Mouse (Mus musculus) MEL-GATA-1-ER (cell line): Measurements from ENCODE around the gene P2ry6.

Source experiments
- DNase-seq: peaks from one replicate; pipeline ENCODE4 v3.0.0-alpha.2; 2012; ENCODE audit warnings: low read depth; ENCODE audit errors: extremely low read depth

The P2ry6 gene

DNA sequence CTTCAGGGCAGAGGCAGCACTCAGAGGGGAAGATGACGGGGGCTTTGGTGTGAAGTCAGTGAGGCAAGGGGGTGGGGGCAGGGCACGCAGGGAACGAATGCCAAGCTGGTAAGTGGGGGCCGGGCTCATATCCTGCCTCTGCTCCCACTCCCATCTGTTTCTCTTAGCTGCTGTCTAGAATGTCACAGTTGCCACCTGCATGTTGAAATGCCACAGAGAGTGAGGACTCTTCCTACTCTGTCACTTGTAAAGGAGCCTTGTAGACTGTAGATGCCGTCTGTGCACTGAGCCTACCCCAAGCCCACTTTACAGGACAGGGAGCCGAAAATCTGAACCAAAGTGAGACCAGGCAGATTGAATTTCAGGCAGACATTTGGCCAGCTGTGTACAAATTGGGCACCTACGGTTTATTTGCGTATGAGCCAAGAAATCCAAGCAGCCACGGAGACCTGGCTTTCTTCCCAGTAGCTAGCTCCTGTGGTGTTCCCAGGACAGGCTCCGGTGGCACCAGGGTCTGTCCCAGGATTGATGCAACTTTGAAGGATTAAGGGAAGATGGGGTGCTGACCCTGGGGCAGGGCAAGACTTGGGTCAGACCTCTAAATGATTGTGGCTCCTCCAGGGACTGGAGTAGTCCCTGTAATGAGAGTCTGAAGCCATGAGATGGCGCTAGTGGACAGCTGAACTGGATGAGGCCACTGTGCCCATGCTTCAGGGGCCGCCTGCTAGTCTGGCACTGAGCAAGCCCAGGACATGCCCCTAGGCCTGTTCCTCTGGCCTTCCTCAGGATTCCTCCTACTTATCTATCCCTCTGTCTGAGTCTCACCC is 31.4 kb downstream of the P2ry6 start:
- no peak for DNase-seq

DNA sequence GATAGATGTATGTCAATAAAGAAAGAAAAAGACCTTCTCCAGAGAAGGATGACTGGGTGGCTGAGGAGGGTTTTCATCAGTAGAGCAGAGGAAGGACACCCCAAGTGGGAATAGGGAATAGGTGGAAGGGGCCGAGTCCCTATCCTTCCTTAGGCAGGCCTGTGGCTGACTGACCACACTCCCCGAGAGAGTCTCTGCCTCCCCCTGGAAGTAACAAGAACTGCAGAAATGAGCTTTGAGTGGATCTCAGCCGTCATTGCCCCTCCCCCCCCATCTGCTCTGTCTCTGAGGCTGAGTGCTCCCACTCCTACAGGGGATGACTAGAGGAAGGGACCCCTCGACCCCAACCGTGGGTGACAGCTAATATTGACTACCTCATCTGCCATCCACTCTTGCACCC is 33.3 kb downstream of the P2ry6 start:
- no peak for DNase-seq

DNA sequence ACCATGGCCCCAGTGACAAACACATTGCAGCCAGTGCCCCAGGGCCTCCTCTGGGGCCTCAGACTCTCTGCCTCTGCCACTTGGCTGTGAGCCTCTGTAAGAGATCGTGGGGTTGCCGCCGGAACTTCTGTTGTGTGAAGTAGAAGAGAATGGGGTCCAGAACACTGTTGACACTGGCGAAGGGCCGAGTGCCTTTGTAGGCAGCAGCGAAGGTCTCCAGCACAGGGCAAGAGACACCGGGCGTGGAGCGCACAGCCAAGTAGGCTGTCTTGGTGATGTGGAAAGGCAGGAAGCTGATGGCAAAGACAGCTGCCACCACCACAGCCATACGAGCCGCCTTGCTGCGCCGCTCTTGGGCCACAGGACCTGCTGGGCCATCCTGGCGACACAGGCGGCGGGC is 36.3 kb downstream of the P2ry6 start:
- no peak for DNase-seq

DNA sequence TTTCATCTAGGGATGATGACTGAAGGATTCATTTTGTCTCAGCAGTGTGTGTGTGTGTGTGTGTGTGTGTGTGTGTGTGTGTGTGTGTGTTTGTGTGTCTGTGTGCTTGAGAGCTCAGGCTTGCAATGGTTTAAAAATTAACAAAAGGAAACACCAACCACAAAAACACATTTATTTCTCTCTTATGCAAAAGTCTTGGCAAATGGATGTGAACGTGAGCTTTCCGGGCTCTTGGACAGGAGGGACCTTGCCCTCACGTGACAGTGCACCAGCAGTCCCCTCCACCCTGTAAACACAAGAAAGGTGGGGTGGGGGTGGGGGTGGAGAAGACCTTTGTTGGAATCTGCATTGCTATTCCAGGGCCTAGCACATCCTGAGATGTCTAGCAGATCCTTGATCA is 37.0 kb downstream of the P2ry6 start:
- no peak for DNase-seq

DNA sequence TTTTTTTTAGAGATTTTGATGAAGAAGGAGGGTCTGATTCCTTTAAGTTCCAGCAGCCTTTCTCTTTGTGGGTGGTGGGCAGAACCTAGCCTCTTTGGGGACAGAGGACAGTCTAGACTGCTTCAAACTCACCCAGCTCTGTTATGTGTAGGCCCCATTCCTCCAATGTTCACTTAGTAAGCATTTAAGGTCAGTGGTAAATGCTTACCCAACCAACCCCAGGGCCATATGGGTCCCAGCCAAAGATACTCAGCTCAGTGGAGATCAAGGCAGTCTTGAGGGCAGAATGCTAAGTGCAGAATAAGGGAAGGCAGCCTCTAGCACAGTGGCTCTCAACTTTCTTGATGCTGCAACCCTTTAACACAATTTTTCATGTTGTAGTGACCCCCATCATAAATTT is 40.9 kb downstream of the P2ry6 start:
- DNase-seq = no peak

DNA sequence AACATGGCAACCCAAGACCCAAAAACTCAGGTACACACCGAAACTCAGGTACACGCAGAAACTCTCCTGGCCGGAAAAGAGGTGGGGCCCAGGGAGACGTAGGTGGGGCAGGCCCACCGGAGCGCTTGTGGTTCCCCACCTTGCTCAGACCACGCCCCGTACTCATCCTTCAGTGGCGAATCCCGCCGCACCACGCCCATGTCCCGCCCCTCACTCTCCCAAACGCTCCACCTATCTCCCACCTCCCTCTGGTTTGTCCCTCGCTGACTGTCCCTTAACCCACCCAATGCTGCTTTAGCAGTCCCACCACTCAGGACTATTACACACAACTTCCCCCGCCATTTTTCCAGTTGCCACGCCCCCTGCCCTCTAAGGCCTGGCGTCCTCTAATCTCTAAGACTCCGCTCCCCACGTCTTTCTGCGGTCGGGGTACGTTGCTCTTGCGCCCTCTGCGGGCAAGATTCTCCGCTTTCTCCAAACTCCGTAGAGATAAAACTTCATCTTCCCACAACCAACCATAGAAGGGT is 41.9 kb downstream of the P2ry6 start:
- no peak for DNase-seq

DNA sequence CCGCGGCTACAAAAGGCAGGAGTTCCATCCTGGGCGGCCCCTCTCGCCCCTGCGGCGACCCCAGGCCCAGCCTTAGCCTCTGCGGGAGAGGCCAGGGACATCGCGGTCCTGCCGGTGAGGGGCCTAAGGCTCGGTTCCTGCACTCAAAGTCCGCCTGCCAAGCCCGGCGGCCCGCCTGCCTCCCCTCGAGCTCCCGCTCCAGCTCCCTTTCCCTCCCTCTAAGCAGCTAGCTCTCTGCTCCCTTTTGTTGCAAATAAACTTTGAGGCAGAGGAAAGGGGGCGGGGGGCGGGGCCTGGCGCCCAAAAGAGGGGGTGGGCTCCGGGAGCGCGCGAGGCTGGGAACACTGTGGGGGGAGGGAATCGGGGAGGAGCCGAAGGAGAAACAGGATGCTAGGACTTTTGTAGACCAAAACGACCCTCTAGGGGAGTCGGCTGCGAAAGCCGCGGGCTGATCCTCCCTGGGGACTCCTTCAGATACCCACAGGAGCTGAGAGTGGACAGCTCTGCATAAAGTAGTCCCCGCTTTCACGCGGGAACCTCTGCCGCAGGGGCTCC is 42.4 kb downstream of the P2ry6 start, which contains the start of gene Arhgef17:
Arhgef17 (minus strand) TSS at position 182 of the 555 bp plus-strand sequence.
- DNase-seq = no peak

DNA sequence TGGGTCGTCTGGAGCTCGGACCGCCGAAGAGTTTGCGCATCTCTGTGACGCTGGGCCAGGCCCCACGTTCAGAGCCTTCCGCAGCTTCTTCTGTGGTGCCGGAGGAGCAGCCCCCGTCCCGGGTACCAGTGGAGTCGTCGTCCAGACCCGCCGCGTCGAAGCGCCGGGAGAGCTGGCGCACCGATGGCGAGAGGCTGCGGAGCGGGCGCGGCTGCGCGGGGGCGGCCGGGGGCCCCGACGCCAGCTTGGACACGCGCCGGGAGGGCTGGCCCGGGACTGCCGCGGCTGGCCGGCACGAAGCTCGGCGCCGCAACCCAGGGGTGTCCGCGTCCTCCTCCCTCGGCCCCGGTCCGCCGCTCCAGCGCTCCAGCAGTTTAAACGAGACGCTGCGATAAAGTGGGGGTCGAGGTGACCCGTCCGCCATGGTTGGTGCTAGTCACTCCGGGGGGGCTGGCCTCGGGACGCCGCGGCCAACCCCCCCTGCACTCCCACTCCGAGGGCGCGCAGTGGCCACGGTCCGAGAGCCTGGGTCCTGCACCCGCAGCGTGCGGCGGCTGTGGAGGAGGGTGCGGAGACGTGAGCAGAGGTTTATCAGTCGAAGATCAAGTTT is 43.0 kb downstream of the P2ry6 start:
- DNase-seq = no peak

DNA sequence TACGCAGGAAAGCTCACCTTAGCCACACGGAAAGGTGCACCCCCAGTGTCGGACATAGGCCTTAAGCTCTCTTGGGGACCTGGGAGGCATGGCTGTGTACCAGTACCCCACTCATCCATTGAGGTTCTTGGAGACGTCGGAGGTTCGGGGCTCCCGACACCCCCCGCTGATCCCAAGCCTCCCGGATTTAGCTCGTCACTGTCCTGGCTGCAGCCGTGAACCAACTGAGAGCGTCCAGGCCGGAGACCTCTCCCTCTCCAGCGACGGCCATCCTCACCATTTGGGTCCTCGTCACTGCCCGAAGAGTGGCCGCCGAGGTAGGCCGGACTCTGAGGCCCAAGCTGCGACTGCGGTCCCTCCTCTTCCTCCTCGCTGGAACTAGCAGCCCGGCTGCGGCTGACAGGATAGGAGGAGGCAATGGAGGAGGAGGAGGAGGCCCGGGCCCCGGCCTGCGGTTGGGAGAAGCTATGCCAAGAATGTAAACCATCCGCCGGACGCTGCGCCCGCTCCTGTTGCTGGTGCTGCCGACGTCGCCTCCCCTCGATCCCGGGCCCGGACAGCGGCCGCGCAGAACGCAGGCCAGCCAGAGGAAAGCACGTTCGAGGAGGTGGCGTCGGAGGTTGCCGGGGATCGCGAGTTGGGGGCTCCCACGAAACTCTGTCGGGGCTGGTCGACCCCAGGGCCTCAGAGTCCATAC is 43.7 kb downstream of the P2ry6 start:
- DNase-seq = no peak

DNA sequence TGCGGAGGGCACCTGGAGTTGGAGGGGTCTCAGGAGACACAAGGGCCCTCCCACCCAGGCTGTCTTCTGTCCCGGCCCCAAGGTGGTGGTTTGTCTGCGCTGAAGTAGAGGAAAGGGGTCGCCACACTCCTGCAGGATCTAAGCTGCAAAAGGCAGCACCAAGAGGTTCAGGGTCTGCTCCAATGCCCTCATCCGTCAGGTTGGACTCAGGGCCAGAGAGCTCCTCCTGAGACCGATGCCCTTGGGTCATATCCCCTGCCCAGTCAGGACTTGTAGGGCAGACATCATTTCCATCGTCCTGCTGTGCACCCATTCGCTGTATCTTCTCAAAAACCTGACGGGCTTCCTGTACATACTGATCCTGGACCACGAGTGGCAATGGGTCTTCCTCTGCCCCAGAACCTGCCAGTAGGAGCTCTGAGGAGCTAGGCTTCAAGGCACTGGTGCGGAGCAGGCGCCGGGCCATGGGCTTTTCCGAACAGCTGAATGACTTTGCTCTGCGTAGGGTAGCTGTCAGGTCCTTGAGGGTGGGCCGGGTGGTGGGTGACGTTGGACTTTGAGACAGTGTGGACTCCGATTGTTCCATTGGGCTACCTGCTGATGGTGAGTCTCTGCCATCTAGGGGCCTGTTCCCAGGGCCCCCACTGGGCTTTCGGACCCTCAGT is 44.7 kb downstream of the P2ry6 start:
- no peak for DNase-seq

DNA sequence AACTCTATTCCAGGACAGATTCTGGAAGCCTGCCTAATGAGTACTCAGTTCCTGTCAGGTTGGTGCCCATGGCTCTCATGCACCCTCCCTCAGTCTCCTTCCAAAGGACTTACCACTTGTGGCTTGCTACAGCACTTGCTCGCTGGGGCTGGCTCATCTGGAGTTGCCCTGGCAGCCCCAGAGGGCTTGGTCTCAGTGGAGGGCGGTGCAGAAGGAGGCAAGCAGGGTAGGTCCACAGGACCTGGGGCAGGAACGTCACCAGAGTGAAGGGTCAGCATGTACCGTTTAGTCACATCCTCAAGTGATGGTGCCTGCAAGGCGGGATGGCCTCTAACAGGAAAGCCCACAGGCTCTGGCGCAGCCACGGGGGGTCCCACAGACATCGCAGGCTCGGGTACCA is 46.0 kb downstream of the P2ry6 start:
- no peak for DNase-seq

DNA sequence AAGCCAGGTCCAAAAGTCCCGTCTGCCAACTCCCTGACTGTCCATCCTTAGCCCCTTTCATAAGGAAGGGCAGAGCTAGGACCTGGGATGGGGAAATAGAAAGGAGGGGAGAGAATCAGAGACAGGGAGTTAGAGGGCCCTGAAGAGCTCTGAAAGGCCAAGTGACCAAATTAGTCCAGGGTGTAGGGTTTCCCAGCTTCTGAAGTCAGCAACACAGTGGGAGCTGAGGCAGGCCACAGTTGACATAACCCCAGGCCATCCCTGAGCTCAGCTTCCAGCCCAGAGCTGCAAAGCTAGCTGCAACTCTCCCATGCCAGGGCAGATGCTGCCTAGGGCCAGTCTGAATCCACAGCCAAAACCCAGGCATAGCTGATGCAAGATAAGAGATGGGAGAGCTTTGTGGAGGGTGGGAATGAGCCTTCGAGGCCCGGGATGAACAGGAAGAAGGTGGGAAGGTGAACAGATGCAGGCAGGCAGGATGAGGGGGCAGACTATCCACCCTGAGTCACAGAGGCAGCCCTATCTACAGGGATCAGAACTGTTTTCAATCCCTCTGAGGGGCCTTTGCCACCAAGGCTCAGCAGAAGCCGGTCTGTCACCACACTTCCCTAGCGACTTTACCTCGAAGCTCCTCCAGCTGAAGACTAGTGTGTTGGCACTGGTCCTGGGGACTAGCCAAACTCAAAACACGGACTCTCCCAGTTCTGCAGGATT is 47.0 kb downstream of the P2ry6 start:
- DNase-seq = no peak

DNA sequence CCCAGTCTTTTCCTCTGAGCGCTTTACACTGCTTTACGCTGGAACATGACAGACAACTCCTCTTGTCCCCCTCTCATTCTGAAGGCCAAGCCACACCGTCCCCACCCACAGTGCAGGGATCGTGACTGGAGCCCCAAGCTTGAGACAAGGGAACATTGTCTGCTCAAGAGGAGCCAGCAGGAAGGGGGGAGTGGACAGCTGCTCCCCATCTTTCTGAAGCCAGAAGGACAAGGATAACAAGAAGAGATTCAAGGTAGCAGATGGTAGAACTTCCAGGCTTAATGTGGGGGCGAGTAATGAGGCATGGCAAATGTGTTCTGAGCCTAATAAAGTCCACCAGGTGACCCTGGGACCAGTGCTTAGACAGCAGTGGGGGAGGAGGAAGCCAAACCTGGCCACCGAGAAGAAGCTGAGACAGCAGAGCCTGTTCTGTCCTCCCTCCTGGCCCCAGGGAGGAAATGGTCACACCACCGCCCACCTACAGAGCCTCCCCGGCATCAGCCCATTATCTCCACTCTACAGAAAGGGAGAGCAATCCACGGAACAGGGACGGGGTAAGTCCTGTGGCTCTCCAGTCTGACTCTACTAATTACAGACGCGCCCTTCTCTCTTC is 48.0 kb downstream of the P2ry6 start:
- no peak for DNase-seq

DNA sequence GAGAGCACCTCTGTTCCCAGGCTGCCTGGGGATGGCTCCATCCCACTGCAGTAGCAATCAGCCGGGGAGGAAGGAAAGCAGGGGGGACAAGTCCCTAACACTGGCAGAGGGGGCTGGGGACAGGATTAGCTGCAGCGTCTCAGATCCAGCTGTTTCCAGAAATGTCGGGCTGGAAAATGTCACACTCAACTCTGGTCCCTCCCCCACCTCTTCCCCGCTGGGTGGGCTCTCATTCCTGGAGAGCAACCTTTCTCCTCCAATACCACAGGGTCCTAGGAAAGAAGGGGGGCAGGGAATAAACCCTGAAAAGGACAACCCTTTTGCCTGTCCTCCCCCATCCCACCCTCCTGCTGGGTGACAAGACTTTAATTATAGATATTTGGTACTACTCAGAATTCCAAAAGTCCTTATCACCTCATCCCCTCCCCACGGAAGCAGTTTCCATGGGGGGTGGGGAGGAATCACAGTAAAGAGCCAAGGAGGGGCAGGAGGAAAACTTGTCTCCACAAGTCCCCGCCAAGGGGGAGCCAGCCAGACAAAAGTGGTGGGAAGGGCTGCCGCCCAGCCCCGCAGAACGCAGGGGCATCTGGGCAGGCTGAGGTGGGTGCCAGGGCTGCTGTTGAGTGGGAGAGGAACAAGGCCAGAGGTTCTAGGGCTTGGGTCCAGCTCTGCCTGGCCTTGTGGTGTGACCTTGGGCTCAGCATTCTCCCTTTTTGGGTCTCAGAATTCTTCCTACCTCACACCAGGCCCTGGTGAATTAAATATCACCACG is 49.6 kb downstream of the P2ry6 start:
- DNase-seq = no peak

DNA sequence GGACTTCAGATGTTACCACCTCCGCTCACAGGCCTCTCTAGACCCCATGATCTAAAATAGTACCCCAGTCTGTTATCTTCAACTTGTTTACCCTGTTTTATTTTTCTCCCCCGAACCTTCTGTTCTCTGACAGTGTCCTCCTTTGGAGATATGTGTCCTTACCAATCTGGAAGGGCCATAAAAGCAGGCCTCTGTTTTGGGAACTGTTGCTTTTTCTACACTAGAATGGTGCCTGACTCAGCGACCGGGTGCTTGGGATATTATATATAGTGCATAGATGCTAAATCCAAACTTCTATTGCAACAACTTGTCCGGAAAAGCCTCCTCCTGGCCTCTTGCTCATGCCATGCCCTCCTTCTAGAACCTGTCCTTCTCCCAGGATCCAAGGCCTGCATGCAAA is 50.2 kb downstream of the P2ry6 start:
- DNase-seq = no peak

DNA sequence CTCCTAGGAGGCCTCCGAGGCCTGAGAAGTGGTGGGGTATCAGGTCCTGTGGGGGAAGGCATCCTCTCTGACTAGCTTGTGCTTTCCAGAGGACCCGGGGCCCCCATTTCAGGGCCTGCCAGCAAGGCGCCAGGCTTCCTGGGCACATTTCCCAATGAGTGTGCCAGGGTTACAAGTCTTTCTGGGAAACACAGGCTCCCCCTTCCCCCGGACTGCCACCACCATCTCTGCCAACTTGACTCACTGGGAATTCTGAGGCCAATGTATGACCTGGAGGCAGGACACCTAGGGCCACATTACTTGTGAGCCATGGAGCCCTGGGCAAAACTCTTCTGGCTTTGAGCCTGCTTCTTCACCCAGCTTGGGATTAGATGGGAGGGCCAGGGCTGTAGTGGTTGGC is 51.5 kb downstream of the P2ry6 start:
- DNase-seq = no peak

DNA sequence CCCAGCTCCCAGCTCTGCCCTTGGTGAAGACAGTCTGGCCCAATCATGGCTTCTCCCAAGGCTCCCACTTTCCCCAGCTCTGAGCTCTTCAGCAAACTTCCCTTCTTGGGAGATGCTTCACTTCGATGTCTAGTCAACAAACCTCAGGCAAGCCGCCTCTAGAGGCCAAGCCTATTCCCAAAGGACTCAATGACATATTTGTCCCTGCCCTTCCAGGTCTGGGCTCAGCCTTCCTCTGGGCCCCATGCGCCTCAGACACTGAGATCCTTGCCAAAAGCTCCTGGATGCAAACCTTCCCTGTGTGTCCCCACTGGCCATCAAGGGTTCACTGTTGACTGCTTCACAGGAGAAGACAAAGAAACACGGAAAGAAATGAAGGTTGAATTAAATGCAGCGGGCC is 53.2 kb downstream of the P2ry6 start:
- DNase-seq = no peak

DNA sequence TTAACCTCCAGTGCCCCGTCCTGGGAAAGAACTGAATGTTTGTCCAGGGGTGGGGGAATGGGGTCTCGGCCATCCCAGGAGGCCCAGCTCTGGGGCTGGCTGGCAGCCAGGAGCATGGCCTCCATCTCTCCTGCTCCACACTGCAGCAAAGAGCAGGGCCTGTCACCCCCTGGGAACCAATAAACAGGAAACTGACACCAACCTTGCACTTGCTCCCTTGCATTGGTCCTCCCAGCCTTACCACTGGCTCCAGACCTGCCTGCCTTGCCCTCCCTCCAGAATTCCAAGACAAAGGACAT is 54.7 kb downstream of the P2ry6 start:
- no peak for DNase-seq

DNA sequence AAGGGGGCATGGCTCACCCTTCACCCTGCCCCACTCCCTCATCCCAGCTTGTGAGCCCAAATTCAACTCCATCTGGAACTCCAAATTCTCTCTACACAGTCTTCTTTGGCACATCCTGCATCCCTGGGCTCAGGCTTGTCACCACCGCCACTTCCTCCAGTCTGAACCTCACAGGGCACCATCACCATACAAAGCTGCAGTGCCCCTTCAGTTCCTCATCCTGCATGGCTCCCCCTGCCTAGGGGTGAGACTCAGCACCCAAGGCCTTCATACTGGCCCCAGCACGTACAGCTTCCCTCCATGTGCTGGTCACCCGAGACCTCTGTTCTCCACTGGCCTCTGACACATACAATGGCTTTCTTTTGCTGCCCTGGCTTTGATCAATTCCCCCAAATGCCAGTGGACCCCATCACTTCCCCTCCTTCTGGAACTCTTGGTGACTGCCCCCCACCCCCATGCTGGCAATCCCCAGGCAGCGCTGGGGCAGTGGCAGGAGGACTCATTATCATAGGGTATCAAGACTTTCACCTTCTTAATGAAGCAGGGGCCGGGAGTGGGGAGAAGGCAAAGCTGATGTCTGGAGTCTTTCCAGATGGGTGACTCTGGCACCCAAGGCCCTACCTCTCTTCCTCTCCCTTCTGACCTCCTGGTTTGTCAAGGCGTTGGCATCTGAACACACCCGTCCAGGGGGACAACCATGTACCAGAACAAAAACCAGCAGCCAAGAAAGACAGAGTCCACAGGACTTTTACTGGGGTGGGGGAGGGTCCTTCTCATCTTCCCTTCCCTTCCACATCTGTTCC is 55.2 kb downstream of the P2ry6 start:
- no peak for DNase-seq
